Mouse (Mus musculus) kidney, embryonic 14.5 days (tissue): ENCODE measurements around the gene Gtf2ird1. TPM values are rescaled to one million over a fixed set of nuclear protein-coding genes. Genes with fewer than 3 reads are reported as not detected.
A peak's percentile ranks its signal among the peaks of the same experiment; 100 is the strongest.
"Not testable (repeated sequence)": the region's sequence is repeated elsewhere in the genome, so short reads cannot be mapped to it uniquely, and the experiment has no call there.

Experiments used
- ATAC-seq: fragments of 200-750 bp; cut with Nextera tagmentation; 2 replicates; pipeline ENCODE4 v1.8.0; 2017; ENCODE audit warnings: moderate number of reproducible peaks, mild to moderate bottlenecking, moderate TSS enrichment, moderate library complexity; ENCODE audit not compliant: low FRiP score, low TSS enrichment
- H3K27ac ChIP-seq: fragments of 300-500 bp; sonication (generic); 2 replicates; pipeline ENCODE4 v1.5.1; 2014; ENCODE audit warnings: low read depth, mild to moderate bottlenecking, low read length, moderate library complexity, mixed read lengths
- H3K27me3 ChIP-seq: fragments of 300-500 bp; sonication (generic); 2 replicates; pipeline ENCODE4 v1.6.1; 2014; ENCODE audit warnings: mild to moderate bottlenecking, low read length; ENCODE audit not compliant: control insufficient read depth, insufficient read depth
- H3K36me3 ChIP-seq: fragments of 300-500 bp; sonication (generic); 2 replicates; pipeline ENCODE4 v1.6.1; 2014; ENCODE audit warnings: low read length, mixed read lengths; ENCODE audit not compliant: control insufficient read depth, insufficient read depth
- H3K4me1 ChIP-seq: fragments of 300-500 bp; sonication (generic); 2 replicates; pipeline ENCODE4 v1.6.1; 2014; ENCODE audit warnings: low read length, mixed read lengths; ENCODE audit not compliant: control insufficient read depth, insufficient read depth
- H3K4me2 ChIP-seq: fragments of 300-500 bp; sonication (generic); replicated peaks from 2 replicates; pipeline ENCODE4 v1.6.1; 2014; ENCODE audit warnings: low read depth, mild to moderate bottlenecking, low read length
- H3K4me3 ChIP-seq: fragments of 300-500 bp; sonication (generic); 2 replicates; pipeline ENCODE4 v1.5.1; 2014; ENCODE audit warnings: mild to moderate bottlenecking, low read length
- H3K9ac ChIP-seq: fragments of 300-500 bp; sonication (generic); 2 replicates; pipeline ENCODE4 v1.6.1; 2014; ENCODE audit warnings: low read depth, mild to moderate bottlenecking, low read length, moderate library complexity
- H3K9me3 ChIP-seq: fragments of 300-500 bp; sonication (generic); 2 replicates; pipeline ENCODE4 v1.6.1; 2016; ENCODE audit warnings: low read length; ENCODE audit not compliant: control insufficient read depth
- WGBS: fragments of 180-500 bp; shearing (Covaris S2); extraction: QIAGEN DNeasy Blood & Tissue Kit; methylation state at CpG from one replicate; pipeline ENCODE4 v1.1.7; 2014; 5-methylcytosine and 5-hydroxymethylcytosine counted together
- polyA plus RNA-seq: library from polyadenylated mRNA; unstranded; fragments of >200 nt; fragmentation: Nextera tagmentation; extraction: Ambion mirVana; gene quantifications from 2 replicates; pipeline ENCODE4 v1.2.1, GENCODE M21; 2014

The Gtf2ird1 gene
- polyA plus RNA-seq, 1 experiment from 2014 or later: 84.8 TPM

GRCm38 (mm10) chr5:134457371-134457770, 855 bp upstream of the Gtf2ird1 start:
- Histone ChIP-seq H3K9ac (no peak overlapping the region), H3K9me3 (no peaks in the 10 kb centered on the region), H3K36me3 (no peaks in the 10 kb centered on the region; the same call in 1 of the 2 replicates), H3K27me3 (no peaks in the 10 kb centered on the region), H3K27ac (no peak overlapping the region), H3K4me3 (no peak overlapping the region), H3K4me2 (no peak overlapping the region), H3K4me1 (peaks cover 13% of the 10 kb centered on the region; the same call in 1 of the 2 replicates)
- 91% methylated on average over 2 of the region's 2 CpGs for WGBS
- ATAC-seq: no peak

DNA sequence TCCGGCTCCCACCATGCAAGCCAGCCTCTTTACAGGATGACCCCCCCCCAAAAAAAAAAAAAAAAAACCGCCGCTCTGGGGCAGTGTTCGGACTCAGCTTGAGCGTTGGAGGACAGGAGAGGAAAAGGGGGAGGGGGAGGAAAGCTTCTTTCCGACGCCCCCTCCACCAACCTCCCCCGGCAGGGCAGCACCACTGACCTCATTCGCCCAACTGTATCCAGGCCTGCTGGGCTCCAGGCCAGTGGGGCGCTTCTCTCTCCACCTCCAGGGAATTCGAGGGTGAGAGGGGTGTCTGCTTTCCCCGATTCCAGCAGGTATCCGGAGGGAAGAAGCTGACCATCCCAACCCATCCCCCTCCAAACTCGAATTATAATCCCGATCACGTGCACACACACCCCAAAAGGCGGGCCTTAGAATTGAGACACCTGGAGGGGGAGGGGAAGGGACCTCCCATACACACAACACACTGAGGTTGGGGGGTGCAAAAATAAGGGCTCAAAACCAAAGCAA, 547 bp downstream of the Gtf2ird1 start:
- H3K27ac ChIP-seq: peak overlapping the region; percentile 77
- H3K4me1 ChIP-seq: peaks cover 13% of the 10 kb centered on the region; the same call in 1 of the 2 replicates
- H3K9me3 ChIP-seq: peaks cover 8% of the 10 kb centered on the region; the same call in 1 of the 2 replicates
- peaks cover 4% of the 10 kb centered on the region; the same call in 1 of the 2 replicates for H3K36me3 ChIP-seq
- no peaks in the 10 kb centered on the region for H3K27me3 ChIP-seq
- peak; percentile 67 for ATAC-seq
- WGBS: 1% methylated on average over 15 of the region's 17 CpGs
- peak overlapping the region; percentile 81 for H3K4me3 ChIP-seq
- H3K4me2 ChIP-seq: peak overlapping the region; percentile 90
- peak overlapping the region; percentile 74 for H3K9ac ChIP-seq

GRCm38 (mm10) chr5:134455186-134455895, 1.2 kb downstream of the Gtf2ird1 start:
- H3K36me3 ChIP-seq: peaks cover 4% of the 10 kb centered on the region; the same call in 1 of the 2 replicates
- peak overlapping the region; percentile 74 for H3K9ac ChIP-seq
- H3K9me3 ChIP-seq: peaks cover 8% of the 10 kb centered on the region; the same call in 1 of the 2 replicates
- peak overlapping the region; percentile 81 for H3K4me3 ChIP-seq
- H3K4me1 ChIP-seq: peaks cover 13% of the 10 kb centered on the region; the same call in 1 of the 2 replicates
- 1% methylated on average over 21 of the region's 21 CpGs for WGBS
- peak overlapping the region; percentile 90 for H3K4me2 ChIP-seq
- peak; percentile 53 for ATAC-seq
- peak overlapping the region; percentile 77 for H3K27ac ChIP-seq
- no peaks in the 10 kb centered on the region for H3K27me3 ChIP-seq

DNA sequence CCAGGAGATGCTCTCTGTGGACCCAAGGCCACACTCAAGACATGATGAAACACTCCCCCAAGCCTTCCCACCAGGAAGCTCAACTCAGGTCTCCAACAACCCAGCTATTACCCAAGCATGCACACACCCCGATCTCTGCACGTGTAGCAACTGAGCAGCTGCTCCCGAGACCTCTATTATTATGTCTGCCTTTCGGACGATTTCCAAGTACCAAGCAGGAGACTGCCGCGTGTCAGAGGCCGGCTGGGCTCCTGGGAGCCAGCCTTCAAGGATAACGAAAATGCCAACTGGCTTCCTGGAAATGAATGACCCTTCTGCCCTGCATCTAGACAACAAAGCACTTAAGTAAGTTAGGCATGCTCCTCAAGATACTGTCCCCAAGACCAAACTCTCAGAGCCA, 2.1 kb downstream of the Gtf2ird1 start:
- Histone ChIP-seq H3K4me3 (peak overlapping the region; percentile 81), H3K9ac (peak overlapping the region; percentile 74), H3K4me2 (peak overlapping the region; percentile 90), H3K4me1 (peaks cover 13% of the 10 kb centered on the region; the same call in 1 of the 2 replicates), H3K27me3 (no peaks in the 10 kb centered on the region), H3K27ac (no peak overlapping the region), H3K36me3 (peaks cover 4% of the 10 kb centered on the region; the same call in 1 of the 2 replicates), H3K9me3 (peaks cover 8% of the 10 kb centered on the region; the same call in 1 of the 2 replicates)
- 38% methylated on average over 9 of the region's 9 CpGs for WGBS
- no peak for ATAC-seq

DNA sequence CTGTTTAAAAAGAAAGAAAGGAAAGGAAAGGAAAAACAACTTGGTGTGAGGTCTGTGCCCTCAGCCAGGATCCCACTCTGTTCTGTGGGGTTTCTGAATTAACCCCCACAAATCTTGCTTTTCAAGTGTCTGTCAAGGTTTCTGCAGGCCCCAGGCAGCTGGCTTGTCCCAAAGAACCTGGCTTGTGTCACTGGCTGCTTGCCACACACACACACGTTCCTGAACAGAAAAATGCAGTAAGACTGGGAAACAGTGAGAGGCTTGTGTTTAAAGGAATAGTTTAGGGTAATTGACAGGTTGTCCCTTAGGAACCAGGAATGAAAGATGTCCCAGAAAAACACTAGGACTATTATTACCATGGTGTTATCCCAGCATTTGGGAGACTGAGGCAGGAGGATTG, 2.9 kb downstream of the Gtf2ird1 start:
- 28% methylated on average over 1 of the region's 1 CpGs for WGBS
- Histone ChIP-seq H3K27ac (no peak overlapping the region), H3K4me2 (no peak overlapping the region), H3K36me3 (peaks cover 4% of the 10 kb centered on the region; the same call in 1 of the 2 replicates), H3K9ac (no peak overlapping the region), H3K9me3 (peaks cover 8% of the 10 kb centered on the region; the same call in 1 of the 2 replicates), H3K4me1 (peaks cover 13% of the 10 kb centered on the region; the same call in 1 of the 2 replicates), H3K4me3 (no peak overlapping the region), H3K27me3 (no peaks in the 10 kb centered on the region)
- no peak for ATAC-seq

DNA sequence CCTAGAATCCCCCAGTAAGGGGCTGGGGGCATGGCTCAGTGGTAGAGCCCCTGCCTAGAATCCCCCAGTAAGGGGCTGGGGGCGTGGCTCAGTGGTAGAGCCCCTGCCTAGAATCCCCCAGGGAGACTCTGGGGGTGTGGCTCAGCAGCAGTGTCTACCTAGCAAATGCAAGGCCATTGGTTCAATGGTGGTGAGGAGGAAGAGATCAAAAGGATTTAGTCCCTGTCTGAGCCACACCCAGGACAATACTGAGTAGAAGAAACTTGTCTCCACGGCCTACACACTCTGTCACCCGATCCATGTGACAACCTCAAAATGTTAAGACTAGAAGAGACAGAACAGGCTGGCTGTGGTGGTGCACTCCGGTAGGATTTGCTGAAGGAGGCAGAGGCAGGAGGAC, 9.8 kb downstream of the Gtf2ird1 start:
- H3K27ac ChIP-seq, H3K9ac ChIP-seq, H3K9me3 ChIP-seq, H3K4me3 ChIP-seq, H3K27me3 ChIP-seq, ATAC-seq, H3K4me2 ChIP-seq, H3K36me3 ChIP-seq: not testable (repeated sequence)
- 90% methylated on average over 4 of the region's 4 CpGs for WGBS
- peaks cover 12% of the 10 kb centered on the region for H3K4me1 ChIP-seq

DNA sequence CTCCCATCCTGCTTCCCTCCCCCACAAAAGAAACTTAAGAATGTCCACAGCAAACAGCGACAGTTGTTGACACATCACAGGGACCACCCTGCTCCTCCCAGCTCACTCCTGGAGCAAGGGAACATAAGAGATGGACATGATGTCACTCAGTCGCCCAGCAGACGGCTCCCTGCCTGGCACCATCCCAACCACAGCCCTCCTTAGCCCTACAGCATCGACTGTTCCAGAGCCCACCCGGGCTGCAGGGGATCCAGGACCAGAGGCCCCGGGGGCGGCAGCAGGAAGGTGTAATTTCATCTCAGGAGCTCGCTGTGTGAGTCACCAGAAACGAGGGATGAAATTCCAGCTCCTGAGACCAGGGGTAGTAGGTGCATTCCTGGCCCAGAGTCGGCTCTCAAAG, 10.6 kb downstream of the Gtf2ird1 start:
- Histone ChIP-seq H3K9me3 (peaks cover 6% of the 10 kb centered on the region; the same call in 1 of the 2 replicates), H3K4me1 (peaks cover 17% of the 10 kb centered on the region), H3K4me3 (no peak overlapping the region), H3K27me3 (no peaks in the 10 kb centered on the region), H3K27ac (peak overlapping the region; percentile 73; the same call in 1 of the 2 replicates), H3K9ac (0 out of 2 replicates have a peak overlapping the region, but pooled peaks have one; percentile 20), H3K36me3 (peaks cover 2% of the 10 kb centered on the region; the same call in 1 of the 2 replicates), H3K4me2 (peak overlapping the region; percentile 17)
- peak; percentile 89 for ATAC-seq
- WGBS: 10% methylated on average over 10 of the region's 10 CpGs

DNA sequence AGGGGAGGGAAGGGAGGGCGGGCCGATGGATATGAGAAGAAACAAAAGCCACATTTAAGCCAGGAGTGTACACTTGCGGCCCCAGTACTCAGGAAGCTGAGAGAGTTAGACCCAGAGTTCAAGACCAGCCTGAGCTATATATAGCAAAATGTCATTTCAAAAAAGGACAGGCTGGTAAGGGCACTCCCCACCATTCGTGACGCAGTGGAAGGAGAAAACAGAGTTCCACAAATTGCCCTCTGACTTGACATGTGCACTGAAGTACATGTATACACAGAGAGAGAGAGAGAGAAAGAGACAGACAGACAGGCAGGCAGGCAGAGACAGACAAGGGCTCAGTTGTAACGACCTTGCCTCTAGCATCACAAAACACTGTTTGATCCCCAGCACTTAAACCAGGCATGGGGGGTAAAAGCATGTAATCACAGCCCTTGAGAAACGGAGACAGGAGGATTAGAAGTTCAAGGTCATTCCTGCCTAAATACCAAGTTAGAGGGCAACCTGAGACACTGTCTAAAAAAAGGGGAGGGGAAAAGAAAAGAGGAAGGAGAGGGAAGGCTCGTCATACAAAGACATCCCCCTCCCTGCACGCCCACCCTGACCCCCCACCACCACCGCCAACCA, 11.2 kb downstream of the Gtf2ird1 start:
- Histone ChIP-seq H3K9me3 (peaks cover 6% of the 10 kb centered on the region; the same call in 1 of the 2 replicates), H3K4me2 (peak overlapping the region; percentile 17; the same call in 1 of the 2 replicates), H3K27ac (peak overlapping the region; percentile 73), H3K27me3 (no peaks in the 10 kb centered on the region), H3K9ac (no peak overlapping the region), H3K4me3 (no peak overlapping the region), H3K4me1 (peaks cover 23% of the 10 kb centered on the region), H3K36me3 (peaks cover 2% of the 10 kb centered on the region; the same call in 1 of the 2 replicates)
- 32% methylated on average over 10 of the region's 10 CpGs for WGBS
- ATAC-seq: peak; percentile 14; the same call in 1 of the 2 replicates
